Mouse (Mus musculus): ENCODE results near the gene Slc47a1. TPM values are rescaled to one million over a fixed set of nuclear protein-coding genes. Genes with fewer than 3 reads are reported as not detected.

Slc47a1 gene
- polyA plus RNA-seq, 1 experiment, result not detected

- no peak for TF ChIP-seq GATA1 (IDR thresholded peaks at IDR 0.05; ENCODE audit: low read length)
Measured at GRCm38 (mm10) chr11:61388012-61388411, 9.9 kb upstream of the Slc47a1 start.

GRCm38 (mm10) chr11:61387233-61387632 is 9.1 kb upstream of the Slc47a1 start:
- TF ChIP-seq GATA1 (IDR thresholded peaks at IDR 0.05; ENCODE audit: low read length), result no peak

- no peak for TF ChIP-seq GATA1 (IDR thresholded peaks at IDR 0.05; ENCODE audit: low read length)
Measured at GRCm38 (mm10) chr11:61385725-61386124, 7.6 kb upstream of the Slc47a1 start.

GRCm38 (mm10) chr11:61381272-61381671 is 3.1 kb upstream of the Slc47a1 start:
- TF ChIP-seq GATA1 (IDR thresholded peaks at IDR 0.05; ENCODE audit: low read length), result no peak

- no peak for TF ChIP-seq GATA1 (IDR thresholded peaks at IDR 0.05; ENCODE audit: low read length)
Measured at GRCm38 (mm10) chr11:61378651-61379050, 506 bp upstream of the Slc47a1 start.

GRCm38 (mm10) chr11:61368668-61369067 is 9.5 kb downstream of the Slc47a1 start:
- no peak for TF ChIP-seq GATA1 (IDR thresholded peaks at IDR 0.05; ENCODE audit: low read length)

- no peak for TF ChIP-seq GATA1 (IDR thresholded peaks at IDR 0.05; ENCODE audit: low read length)
Measured at GRCm38 (mm10) chr11:61366517-61367273, 11.4 kb downstream of the Slc47a1 start.

GRCm38 (mm10) chr11:61365938-61366337 is 12.2 kb downstream of the Slc47a1 start:
- no peak for TF ChIP-seq GATA1 (IDR thresholded peaks at IDR 0.05; ENCODE audit: low read length)

GRCm38 (mm10) chr11:61364096-61364495 is 14.0 kb downstream of the Slc47a1 start:
- no peak for TF ChIP-seq GATA1 (IDR thresholded peaks at IDR 0.05; ENCODE audit: low read length)

- no peak for TF ChIP-seq GATA1 (IDR thresholded peaks at IDR 0.05; ENCODE audit: low read length)
Measured at GRCm38 (mm10) chr11:61361515-61362190, 16.5 kb downstream of the Slc47a1 start.

- no peak for TF ChIP-seq GATA1 (IDR thresholded peaks at IDR 0.05; ENCODE audit: low read length)
Measured at GRCm38 (mm10) chr11:61356600-61356999, 21.5 kb downstream of the Slc47a1 start.

GRCm38 (mm10) chr11:61356111-61356510 is 22.0 kb downstream of the Slc47a1 start:
- TF ChIP-seq GATA1 (IDR thresholded peaks at IDR 0.05; ENCODE audit: low read length), result no peak

GRCm38 (mm10) chr11:61355351-61355750 is 22.8 kb downstream of the Slc47a1 start:
- no peak for TF ChIP-seq GATA1 (IDR thresholded peaks at IDR 0.05; ENCODE audit: low read length)

GRCm38 (mm10) chr11:61354346-61354745 is 23.8 kb downstream of the Slc47a1 start:
- TF ChIP-seq GATA1 (IDR thresholded peaks at IDR 0.05; ENCODE audit: low read length), result no peak

GRCm38 (mm10) chr11:61353038-61353437 is 25.1 kb downstream of the Slc47a1 start:
- no peak for TF ChIP-seq GATA1 (IDR thresholded peaks at IDR 0.05; ENCODE audit: low read length)

GRCm38 (mm10) chr11:61352138-61352651 is 25.9 kb downstream of the Slc47a1 start:
- no peak for TF ChIP-seq GATA1 (IDR thresholded peaks at IDR 0.05; ENCODE audit: low read length)

GRCm38 (mm10) chr11:61349337-61349736 is 28.8 kb downstream of the Slc47a1 start:
- no peak for TF ChIP-seq GATA1 (IDR thresholded peaks at IDR 0.05; ENCODE audit: low read length)
